Mouse (Mus musculus) WW6 (cell line): Measurements from ENCODE around the gene Sirt6.
A peak's percentile ranks its signal among the peaks of the same experiment; 100 is the strongest.
"Not testable (repeated sequence)": the region's sequence is repeated elsewhere in the genome, so short reads cannot be mapped to it uniquely, and the experiment has no call there.

Experiments
- DNase-seq: peaks from one replicate; pipeline ENCODE4 v3.0.0-alpha.2; 2013; ENCODE audit warnings: low read depth, low spot score

Gene Sirt6

GRCm38 (mm10) chr10:81626994-81627835 is at the start of gene Sirt6:
Gene Sirt6, minus strand, starts transcription at chr10:81627797.
- peak; percentile 90 for DNase-seq

- DNase-seq: no peak
Observed at GRCm38 (mm10) chr10:81656174-81656573, 28.6 kb upstream of the Sirt6 start.

GRCm38 (mm10) chr10:81655178-81655577 is 27.6 kb upstream of the Sirt6 start:
- peak; percentile 31 for DNase-seq

GRCm38 (mm10) chr10:81648803-81649775 is 21.5 kb upstream of the Sirt6 start, which contains the start of gene Gm10778:
Gene Gm10778, plus strand, starts transcription at chr10:81649059.
- DNase-seq: peak; percentile 76

- DNase-seq: no peak
Observed at GRCm38 (mm10) chr10:81646015-81646555, 18.5 kb upstream of the Sirt6 start.

GRCm38 (mm10) chr10:81645391-81645790 is 17.8 kb upstream of the Sirt6 start:
- no peak for DNase-seq

GRCm38 (mm10) chr10:81644716-81645115 is 17.1 kb upstream of the Sirt6 start:
- DNase-seq: no peak

- DNase-seq: no peak
Observed at GRCm38 (mm10) chr10:81644162-81644561, 16.6 kb upstream of the Sirt6 start.

GRCm38 (mm10) chr10:81643449-81644055 is 16.0 kb upstream of the Sirt6 start:
- DNase-seq: peak; percentile 93

- DNase-seq: no peak
Observed at GRCm38 (mm10) chr10:81642648-81643448, 15.3 kb upstream of the Sirt6 start.

- no peak for DNase-seq
Observed at GRCm38 (mm10) chr10:81641978-81642647, 14.5 kb upstream of the Sirt6 start.

GRCm38 (mm10) chr10:81641566-81641965 is 14.0 kb upstream of the Sirt6 start:
- no peak for DNase-seq

- not testable (repeated sequence) for DNase-seq
Observed at GRCm38 (mm10) chr10:81640825-81641224, 13.2 kb upstream of the Sirt6 start.

- no peak for DNase-seq
Observed at GRCm38 (mm10) chr10:81638101-81638500, 10.5 kb upstream of the Sirt6 start.

GRCm38 (mm10) chr10:81636338-81636737 is 8.7 kb upstream of the Sirt6 start:
- no peak for DNase-seq

- peak; percentile 87 for DNase-seq
Observed at GRCm38 (mm10) chr10:81633253-81634099, 5.9 kb upstream of the Sirt6 start.

- no peak for DNase-seq
Observed at GRCm38 (mm10) chr10:81628390-81628789, 793 bp upstream of the Sirt6 start, which contains the start of gene Ankrd24. Gene Ankrd24, plus strand, starts transcription at chr10:81628540.

- DNase-seq: no peak
Observed at GRCm38 (mm10) chr10:81627836-81628220, 231 bp upstream of the Sirt6 start.
